Mouse (Mus musculus): ENCODE measurements around the gene Fads6.

DNA sequence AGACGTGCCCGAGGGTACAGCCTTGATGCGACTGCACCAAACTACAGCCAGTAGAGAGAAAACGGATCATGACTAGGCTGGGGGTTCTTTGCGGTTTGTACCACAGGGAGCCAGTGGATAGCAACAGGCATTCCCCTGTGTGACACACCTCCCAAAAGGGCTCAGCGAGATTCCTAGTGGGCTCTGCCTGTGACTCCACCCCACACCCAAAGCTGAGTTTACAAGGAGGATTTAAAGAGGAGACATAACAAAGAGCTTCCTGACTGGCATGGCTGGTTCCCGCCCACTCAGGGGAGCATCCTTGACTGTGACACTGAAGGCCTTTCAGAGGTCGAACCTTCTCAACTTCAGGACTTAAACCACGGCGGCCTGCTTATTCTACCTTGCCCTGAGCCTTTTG, 6.0 kb downstream of the Fads6 start:
- TF ChIP-seq CTCF (IDR thresholded peaks at IDR 0.05; ENCODE audit: borderline replicate concordance, insufficient read depth, low read length): no peak
- no peak for TF ChIP-seq POLR2A (IDR thresholded peaks at IDR 0.05; ENCODE audit: low read depth, low read length)

All from embryonic fibroblast, embryonic 13.5 days (primary cell).